Mouse (Mus musculus): ENCODE results near the gene Olfr1034. TPM values are rescaled to one million over a fixed set of nuclear protein-coding genes. Genes with fewer than 3 reads are reported as not detected.
"Not testable (repeated sequence)": the region's sequence is repeated elsewhere in the genome, so short reads cannot be mapped to it uniquely, and the experiment has no call there.

Olfr1034 gene
- total RNA-seq, 1 experiment = not detected

DNA sequence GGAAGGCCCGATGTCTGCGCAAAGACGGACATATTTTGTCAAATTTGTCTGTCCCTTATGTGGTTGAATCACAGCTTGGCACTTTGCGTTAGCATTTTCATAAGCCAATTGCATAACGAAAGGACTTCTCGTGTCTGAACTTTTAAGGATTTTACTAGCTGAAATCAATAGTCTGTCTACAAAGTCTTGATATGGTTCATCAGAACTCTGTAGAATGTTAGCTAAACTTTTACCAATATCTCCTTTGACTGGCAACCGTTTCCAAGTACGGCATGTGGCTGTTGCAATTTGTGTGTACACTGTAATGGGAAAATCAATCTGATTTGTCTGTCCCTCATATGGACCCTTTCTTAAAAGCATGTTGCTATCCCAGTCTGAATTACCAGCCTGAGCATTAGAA is 24.5 kb downstream of the Olfr1034 start:
- H3K4me1 ChIP-seq (ENCODE audit: control insufficient read depth in 2 of 2, insufficient read depth in 2 of 2, low read length in 2 of 2, poor library complexity in 1 of 2) = no peaks in the 10 kb centered on the region
- no peak for TF ChIP-seq MAFK (IDR thresholded peaks at IDR 0.05; ENCODE audit: insufficient read depth, low read depth, low read length)
- no peak for TF ChIP-seq ZNF384 (IDR thresholded peaks at IDR 0.05; ENCODE audit: low read depth, low read length)
- no peak for TF ChIP-seq CHD2 (IDR thresholded peaks at IDR 0.05; ENCODE audit: low read depth, low read length)
- TF ChIP-seq ZC3H11A (IDR thresholded peaks at IDR 0.05; ENCODE audit: borderline replicate concordance, low read depth, low read length) = no peak
- no peak overlapping the region for H3K9ac ChIP-seq (ENCODE audit: insufficient read depth, low read depth, low read length, poor library complexity, severe bottlenecking)
- H3K27ac ChIP-seq (ENCODE audit: insufficient read depth, low read depth, low read length, poor library complexity, severe bottlenecking) = no peak overlapping the region
- H3K36me3 ChIP-seq (ENCODE audit: control insufficient read depth, insufficient read depth, low read length, poor library complexity, severe bottlenecking) = no peaks in the 10 kb centered on the region
- in situ Hi-C loops (cut with MboI; ENCODE audit: low sequenced_read_pairs in 2 of 2, unreplicated experiment in 2 of 2) = no loop called here
- 0 out of 2 replicates have a peak, but pooled peaks cover 3% of the 10 kb centered on the region for H3K9me3 ChIP-seq (ENCODE audit: control insufficient read depth, insufficient read depth, low read depth, low read length)
- H3K4me3 ChIP-seq (ENCODE audit: insufficient read depth in 1 of 2, low read depth in 1 of 2, low read length in 2 of 2, poor library complexity in 1 of 2, severe bottlenecking in 1 of 2) = no peak overlapping the region
- no peak for DNase-seq (ENCODE audit: low read depth, low spot score)

DNA sequence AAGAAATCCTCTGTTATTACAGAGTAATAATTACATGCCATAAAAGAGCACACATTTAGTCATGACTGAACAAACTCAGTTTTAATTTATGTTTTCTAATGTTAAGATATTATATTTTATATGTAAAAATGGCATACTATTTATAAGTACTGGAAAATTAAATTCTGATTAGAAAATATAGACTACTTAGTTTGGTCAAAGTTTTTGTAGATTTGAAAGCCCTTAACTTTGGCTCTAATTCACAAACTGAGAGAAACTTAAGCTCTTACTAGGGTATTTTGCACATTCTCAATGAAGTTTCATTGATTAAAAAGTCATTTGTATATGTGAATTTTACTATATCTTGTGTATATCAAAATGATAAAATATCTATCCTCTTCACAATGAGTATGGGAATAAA is 28.0 kb downstream of the Olfr1034 start, which contains the start of gene Olfr1036:
Gene Olfr1036, plus strand, starts transcription at position 301 of the 400 bp plus-strand sequence.
- H3K9me3 ChIP-seq (ENCODE audit: control insufficient read depth, insufficient read depth, low read depth, low read length); H3K4me1 ChIP-seq (ENCODE audit: control insufficient read depth in 2 of 2, insufficient read depth in 2 of 2, low read length in 2 of 2, poor library complexity in 1 of 2); H3K36me3 ChIP-seq (ENCODE audit: control insufficient read depth, insufficient read depth, low read length, poor library complexity, severe bottlenecking); H3K27ac ChIP-seq (ENCODE audit: insufficient read depth, low read depth, low read length, poor library complexity, severe bottlenecking); DNase-seq (ENCODE audit: low read depth, low spot score); in situ Hi-C loops (cut with MboI; ENCODE audit: low sequenced_read_pairs in 2 of 2, unreplicated experiment in 2 of 2); H3K4me3 ChIP-seq (ENCODE audit: insufficient read depth in 1 of 2, low read depth in 1 of 2, low read length in 2 of 2, poor library complexity in 1 of 2, severe bottlenecking in 1 of 2); H3K9ac ChIP-seq (ENCODE audit: insufficient read depth, low read depth, low read length, poor library complexity, severe bottlenecking): not testable (repeated sequence)

DNA sequence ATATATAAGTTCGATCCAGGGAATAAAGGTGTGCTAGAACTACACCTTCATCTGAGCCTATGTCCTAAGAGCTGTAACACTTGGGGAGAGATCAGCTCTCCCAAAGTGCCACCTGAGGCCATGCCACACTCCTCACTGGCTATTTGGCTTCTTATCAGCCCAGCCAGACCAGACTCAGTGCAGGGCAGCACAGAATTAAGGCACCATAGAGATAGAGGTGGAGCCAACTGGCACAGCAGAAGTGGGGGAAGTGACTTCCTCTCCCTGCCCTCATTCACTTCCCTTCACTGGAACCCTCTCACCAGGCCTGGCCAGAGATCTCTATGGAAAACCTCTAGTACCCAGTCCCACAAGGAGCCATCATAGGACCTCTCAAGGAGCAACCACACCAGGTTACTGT is 34.8 kb downstream of the Olfr1034 start:
- H3K36me3 ChIP-seq (ENCODE audit: control insufficient read depth, insufficient read depth, low read length, poor library complexity, severe bottlenecking); H3K9me3 ChIP-seq (ENCODE audit: control insufficient read depth, insufficient read depth, low read depth, low read length); H3K27ac ChIP-seq (ENCODE audit: insufficient read depth, low read depth, low read length, poor library complexity, severe bottlenecking); DNase-seq (ENCODE audit: low read depth, low spot score); in situ Hi-C loops (cut with MboI; ENCODE audit: low sequenced_read_pairs in 2 of 2, unreplicated experiment in 2 of 2); H3K4me3 ChIP-seq (ENCODE audit: insufficient read depth in 1 of 2, low read depth in 1 of 2, low read length in 2 of 2, poor library complexity in 1 of 2, severe bottlenecking in 1 of 2); H3K9ac ChIP-seq (ENCODE audit: insufficient read depth, low read depth, low read length, poor library complexity, severe bottlenecking); H3K4me1 ChIP-seq (ENCODE audit: control insufficient read depth in 2 of 2, insufficient read depth in 2 of 2, low read length in 2 of 2, poor library complexity in 1 of 2): not testable (repeated sequence)

GRCm38 (mm10) chr2:86087285-86087684 is 41.6 kb downstream of the Olfr1034 start, which contains the start of gene Olfr1037:
TSS of gene Olfr1037 (minus strand) at chr2:86087385.
- H3K36me3 ChIP-seq (ENCODE audit: control insufficient read depth, insufficient read depth, low read length, poor library complexity, severe bottlenecking) = no peaks in the 10 kb centered on the region
- in situ Hi-C loops (cut with MboI; ENCODE audit: low sequenced_read_pairs in 2 of 2, unreplicated experiment in 2 of 2) = no loop called here
- no peaks in the 10 kb centered on the region for H3K4me1 ChIP-seq (ENCODE audit: control insufficient read depth in 2 of 2, insufficient read depth in 2 of 2, low read length in 2 of 2, poor library complexity in 1 of 2)
- H3K9me3 ChIP-seq (ENCODE audit: control insufficient read depth, insufficient read depth, low read depth, low read length) = no peaks in the 10 kb centered on the region
- no peak for DNase-seq (ENCODE audit: low read depth, low spot score)
- no peak for TF ChIP-seq ZC3H11A (IDR thresholded peaks at IDR 0.05; ENCODE audit: borderline replicate concordance, low read depth, low read length)
- TF ChIP-seq CHD2 (IDR thresholded peaks at IDR 0.05; ENCODE audit: low read depth, low read length) = no peak
- TF ChIP-seq MAFK (IDR thresholded peaks at IDR 0.05; ENCODE audit: insufficient read depth, low read depth, low read length) = no peak
- no peak for TF ChIP-seq HCFC1 (IDR thresholded peaks at IDR 0.05; ENCODE audit: borderline replicate concordance, insufficient read depth, low read length)
- H3K27ac ChIP-seq (ENCODE audit: insufficient read depth, low read depth, low read length, poor library complexity, severe bottlenecking) = no peak within 1 kb of the TSS
- no peak within 1 kb of the TSS for H3K9ac ChIP-seq (ENCODE audit: insufficient read depth, low read depth, low read length, poor library complexity, severe bottlenecking)
- H3K4me3 ChIP-seq (ENCODE audit: insufficient read depth in 1 of 2, low read depth in 1 of 2, low read length in 2 of 2, poor library complexity in 1 of 2, severe bottlenecking in 1 of 2) = no peak within 1 kb of the TSS

Other genes starting within 250 kb of the Olfr1034 start
- gene Olfr1016, start 243.3 kb upstream of the Olfr1034 start, total RNA-seq (2012; rRNA removed) = not detected in 2 replicates
- not detected in 2 replicates for gene Olfr1018, start 227.4 kb upstream of the Olfr1034 start, total RNA-seq (2012; rRNA removed)
- gene Olfr1019, start 200.4 kb upstream of the Olfr1034 start, total RNA-seq (2012; rRNA removed) = not detected in 2 replicates
- not detected in 2 replicates for gene Olfr1020, start 198.8 kb upstream of the Olfr1034 start, total RNA-seq (2012; rRNA removed)
- gene Olfr1022, start 177.3 kb upstream of the Olfr1034 start, total RNA-seq (2012; rRNA removed) = not detected in 2 replicates
- not detected in 2 replicates for gene Olfr1023, start 160.2 kb upstream of the Olfr1034 start, total RNA-seq (2012; rRNA removed)
- not detected in 2 replicates for gene Olfr1024, start 140.8 kb upstream of the Olfr1034 start, total RNA-seq (2012; rRNA removed)
- not detected in 2 replicates for gene Olfr1025-ps1, start 130.7 kb upstream of the Olfr1034 start, total RNA-seq (2012; rRNA removed)
- not detected in 2 replicates for gene Olfr1026, start 124.3 kb upstream of the Olfr1034 start, total RNA-seq (2012; rRNA removed)
- gene Olfr1028, start 95.4 kb upstream of the Olfr1034 start, total RNA-seq (2012; rRNA removed) = not detected in 2 replicates
- not detected in 2 replicates for gene Olfr1029, start 72.0 kb upstream of the Olfr1034 start, total RNA-seq (2012; rRNA removed)
- not detected in 2 replicates for gene Olfr1030, start 66.6 kb upstream of the Olfr1034 start, total RNA-seq (2012; rRNA removed)
- not detected in 2 replicates for gene Olfr1031, start 55.6 kb upstream of the Olfr1034 start, total RNA-seq (2012; rRNA removed)
- not detected in 2 replicates for gene Olfr1032, start 40.3 kb upstream of the Olfr1034 start, total RNA-seq (2012; rRNA removed)
- gene Olfr1033, start 25.2 kb upstream of the Olfr1034 start, total RNA-seq (2012; rRNA removed) = not detected in 2 replicates
- not detected in 2 replicates for gene Olfr1036, start 28.1 kb downstream of the Olfr1034 start, total RNA-seq (2012; rRNA removed)
- gene Olfr1037, start 41.5 kb downstream of the Olfr1034 start, total RNA-seq (2012; rRNA removed) = not detected in 2 replicates
- gene Olfr1039, start 90.1 kb downstream of the Olfr1034 start, total RNA-seq (2012; rRNA removed) = not detected in 2 replicates
- not detected in 2 replicates for gene Olfr1040, start 100.9 kb downstream of the Olfr1034 start, total RNA-seq (2012; rRNA removed)
- gene Olfr1042, start 116.0 kb downstream of the Olfr1034 start, total RNA-seq (2012; rRNA removed) = not detected in 2 replicates
- gene Olfr1043, start 121.7 kb downstream of the Olfr1034 start, total RNA-seq (2012; rRNA removed) = not detected in 2 replicates
- not detected in 2 replicates for gene Olfr1044, start 132.0 kb downstream of the Olfr1034 start, total RNA-seq (2012; rRNA removed)
- not detected in 2 replicates for gene Olfr52, start 139.8 kb downstream of the Olfr1034 start, total RNA-seq (2012; rRNA removed)
- gene Olfr1045, start 157.1 kb downstream of the Olfr1034 start, total RNA-seq (2012; rRNA removed) = not detected in 2 replicates
- gene Olfr1046, start 173.5 kb downstream of the Olfr1034 start, total RNA-seq (2012; rRNA removed) = not detected in 2 replicates
- gene Olfr1047, start 185.5 kb downstream of the Olfr1034 start, total RNA-seq (2012; rRNA removed) = not detected in 2 replicates
- gene Olfr1048, start 194.4 kb downstream of the Olfr1034 start, total RNA-seq (2012; rRNA removed) = not detected in 2 replicates
- gene Olfr1049, start 212.5 kb downstream of the Olfr1034 start, total RNA-seq (2012; rRNA removed) = not detected in 2 replicates
- not detected in 2 replicates for gene Olfr1051, start 233.2 kb downstream of the Olfr1034 start, total RNA-seq (2012; rRNA removed)
- not detected in 2 replicates for gene Olfr1052, start 246.6 kb downstream of the Olfr1034 start, total RNA-seq (2012; rRNA removed)

Measured in ES-E14 (cell line).